Mouse (Mus musculus) embryonic facial prominence, embryonic 12.5 days (tissue): ENCODE data around the gene Tex19.2. TPM values are rescaled to one million over a fixed set of nuclear protein-coding genes. Genes with fewer than 3 reads are reported as not detected.
"Not testable (repeated sequence)": the region's sequence is repeated elsewhere in the genome, so short reads cannot be mapped to it uniquely, and the experiment has no call there.

Experiments
- ATAC-seq: fragments of 200-750 bp; cut with Nextera tagmentation; 2 replicates; pipeline ENCODE4 v1.8.0; 2017; ENCODE audit not compliant: insufficient number of reproducible peaks, insufficient read depth, low FRiP score, low TSS enrichment
- H3K27ac ChIP-seq: fragments of 300-500 bp; sonication (generic); 2 replicates; pipeline ENCODE4 v1.5.1; 2016; ENCODE audit warnings: mild to moderate bottlenecking
- H3K27me3 ChIP-seq: fragments of 300-500 bp; sonication (generic); 2 replicates; pipeline ENCODE4 v1.6.1; 2016; ENCODE audit warnings: mild to moderate bottlenecking, moderate library complexity
- H3K36me3 ChIP-seq: fragments of 300-500 bp; sonication (generic); 2 replicates; pipeline ENCODE4 v1.6.1; 2016; ENCODE audit warnings: mild to moderate bottlenecking
- H3K4me1 ChIP-seq: fragments of 300-500 bp; sonication (generic); 2 replicates; pipeline ENCODE4 v1.6.1; 2016
- H3K4me2 ChIP-seq: fragments of 300-500 bp; sonication (generic); replicated peaks from 2 replicates; pipeline ENCODE4 v1.6.1; 2016; ENCODE audit warnings: mild to moderate bottlenecking, moderate library complexity
- H3K4me3 ChIP-seq: fragments of 300-500 bp; sonication (generic); 2 replicates; pipeline ENCODE4 v1.5.1; 2016; ENCODE audit warnings: mild to moderate bottlenecking
- H3K9ac ChIP-seq: fragments of 300-500 bp; sonication (generic); 2 replicates; pipeline ENCODE4 v1.6.1; 2016; ENCODE audit warnings: mild to moderate bottlenecking, moderate library complexity
- H3K9me3 ChIP-seq: fragments of 300-500 bp; sonication (generic); 2 replicates; pipeline ENCODE4 v1.6.1; 2016; ENCODE audit warnings: mild to moderate bottlenecking, moderate library complexity
- WGBS: fragments of 180-500 bp; shearing (Covaris S2); methylation state at CpG from one replicate; pipeline ENCODE4 v1.1.7; 2016; 5-methylcytosine and 5-hydroxymethylcytosine counted together
- polyA plus RNA-seq: library from polyadenylated mRNA; unstranded; fragments of >200 nt; fragmentation: Nextera tagmentation; extraction: Ambion mirVana; gene quantifications from 2 replicates; pipeline ENCODE4 v1.2.1, GENCODE M21; 2016

The Tex19.2 gene
- polyA plus RNA-seq, 1 experiment from 2014 or later = 0.08 TPM

GRCm38 (mm10) chr11:121108061-121108460 is 10.4 kb downstream of the Tex19.2 start:
- Histone ChIP-seq H3K36me3 (no peaks in the 10 kb centered on the region), H3K27ac (no peak overlapping the region), H3K27me3 (no peaks in the 10 kb centered on the region), H3K9ac (no peak overlapping the region), H3K9me3 (no peaks in the 10 kb centered on the region), H3K4me3 (no peak overlapping the region), H3K4me2 (no peak overlapping the region), H3K4me1 (no peaks in the 10 kb centered on the region)
- 72% methylated on average over 9 of the region's 9 CpGs for WGBS
- no peak for ATAC-seq

GRCm38 (mm10) chr11:121107242-121107641 is 11.2 kb downstream of the Tex19.2 start:
- not testable (repeated sequence) for H3K9ac ChIP-seq, H3K36me3 ChIP-seq, H3K27ac ChIP-seq, H3K27me3 ChIP-seq, H3K4me1 ChIP-seq, H3K4me3 ChIP-seq, H3K4me2 ChIP-seq, ATAC-seq, H3K9me3 ChIP-seq
- WGBS = 76% methylated on average over 1 of the region's 1 CpGs

DNA sequence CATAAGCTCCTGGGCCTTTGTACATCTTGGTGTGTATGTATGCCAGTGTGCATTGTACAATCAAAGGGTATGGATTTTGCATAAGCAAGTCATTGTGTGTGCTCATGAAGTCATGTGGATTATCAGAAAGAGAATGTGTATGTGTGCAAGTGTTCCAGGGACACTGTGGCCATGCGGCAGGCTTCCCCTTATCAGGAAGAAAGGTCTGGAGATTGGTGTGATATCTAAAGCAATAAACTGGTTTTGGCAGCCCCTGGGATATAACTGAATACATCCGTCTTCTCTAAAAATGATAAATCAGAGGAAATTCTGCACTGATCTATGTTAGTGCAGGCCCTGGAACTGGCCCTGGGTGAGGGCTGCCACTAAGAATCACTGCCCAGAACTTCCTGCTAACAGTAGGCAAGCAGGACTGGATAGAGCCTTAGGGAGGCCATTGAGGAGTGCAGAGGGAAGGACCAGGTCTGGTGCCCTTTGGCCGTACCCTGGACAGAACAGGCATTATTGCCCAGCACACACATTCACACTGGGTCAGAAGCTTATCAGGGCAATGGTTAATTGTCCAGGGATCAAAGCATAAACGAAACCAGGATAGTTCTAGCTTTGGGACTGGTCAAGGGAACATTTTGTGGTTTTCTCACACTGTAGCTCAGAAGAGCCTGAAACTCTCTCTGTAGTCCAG is 17.2 kb downstream of the Tex19.2 start:
- WGBS = 78% methylated on average over 4 of the region's 4 CpGs
- Histone ChIP-seq H3K4me3 (no peak overlapping the region), H3K27me3 (no peaks in the 10 kb centered on the region), H3K27ac (no peak overlapping the region), H3K4me1 (no peaks in the 10 kb centered on the region), H3K36me3 (no peaks in the 10 kb centered on the region), H3K9ac (no peak overlapping the region), H3K4me2 (no peak overlapping the region), H3K9me3 (no peaks in the 10 kb centered on the region)
- ATAC-seq = no peak

GRCm38 (mm10) chr11:121100692-121101091 is 17.8 kb downstream of the Tex19.2 start:
- Histone ChIP-seq H3K9me3 (no peaks in the 10 kb centered on the region), H3K4me3 (no peak overlapping the region), H3K36me3 (no peaks in the 10 kb centered on the region), H3K27ac (no peak overlapping the region), H3K4me2 (no peak overlapping the region), H3K4me1 (no peaks in the 10 kb centered on the region), H3K9ac (no peak overlapping the region), H3K27me3 (no peaks in the 10 kb centered on the region)
- 66% methylated on average over 7 of the region's 7 CpGs for WGBS
- ATAC-seq = no peak

- H3K9me3 ChIP-seq = no peaks in the 10 kb centered on the region
- H3K9ac ChIP-seq = no peak overlapping the region
- H3K27me3 ChIP-seq = no peaks in the 10 kb centered on the region
- no peak overlapping the region for H3K4me2 ChIP-seq
- H3K36me3 ChIP-seq = no peaks in the 10 kb centered on the region
- no peak overlapping the region for H3K27ac ChIP-seq
- no peak for ATAC-seq
- WGBS = 74% methylated on average over 7 of the region's 7 CpGs
- no peak overlapping the region for H3K4me3 ChIP-seq
- no peaks in the 10 kb centered on the region for H3K4me1 ChIP-seq
Measured at GRCm38 (mm10) chr11:121099762-121100161, 18.7 kb downstream of the Tex19.2 start.

- Histone ChIP-seq H3K36me3 (no peaks in the 10 kb centered on the region), H3K4me3 (no peak overlapping the region), H3K9me3 (no peaks in the 10 kb centered on the region), H3K4me1 (no peaks in the 10 kb centered on the region), H3K4me2 (no peak overlapping the region), H3K27me3 (no peaks in the 10 kb centered on the region), H3K9ac (no peak overlapping the region), H3K27ac (no peak overlapping the region)
- ATAC-seq = no peak
- 89% methylated on average over 14 of the region's 14 CpGs for WGBS
Measured at GRCm38 (mm10) chr11:121092606-121093585, 25.6 kb downstream of the Tex19.2 start.

GRCm38 (mm10) chr11:121090943-121091342 is 27.5 kb downstream of the Tex19.2 start:
- no peak overlapping the region for H3K9ac ChIP-seq
- 53% methylated on average over 4 of the region's 4 CpGs for WGBS
- ATAC-seq = no peak
- no peak overlapping the region for H3K4me2 ChIP-seq
- no peaks in the 10 kb centered on the region for H3K36me3 ChIP-seq
- H3K27me3 ChIP-seq = no peaks in the 10 kb centered on the region
- H3K4me1 ChIP-seq = no peaks in the 10 kb centered on the region
- H3K4me3 ChIP-seq = no peak overlapping the region
- H3K27ac ChIP-seq = no peak overlapping the region
- H3K9me3 ChIP-seq = no peaks in the 10 kb centered on the region

GRCm38 (mm10) chr11:121089756-121090546 is 28.5 kb downstream of the Tex19.2 start:
- 91% methylated on average over 2 of the region's 2 CpGs for WGBS
- Histone ChIP-seq H3K27me3 (no peaks in the 10 kb centered on the region), H3K9ac (no peak overlapping the region), H3K4me1 (no peaks in the 10 kb centered on the region), H3K4me3 (no peak overlapping the region), H3K4me2 (no peak overlapping the region), H3K36me3 (no peaks in the 10 kb centered on the region), H3K9me3 (no peaks in the 10 kb centered on the region), H3K27ac (no peak overlapping the region)
- ATAC-seq = no peak

DNA sequence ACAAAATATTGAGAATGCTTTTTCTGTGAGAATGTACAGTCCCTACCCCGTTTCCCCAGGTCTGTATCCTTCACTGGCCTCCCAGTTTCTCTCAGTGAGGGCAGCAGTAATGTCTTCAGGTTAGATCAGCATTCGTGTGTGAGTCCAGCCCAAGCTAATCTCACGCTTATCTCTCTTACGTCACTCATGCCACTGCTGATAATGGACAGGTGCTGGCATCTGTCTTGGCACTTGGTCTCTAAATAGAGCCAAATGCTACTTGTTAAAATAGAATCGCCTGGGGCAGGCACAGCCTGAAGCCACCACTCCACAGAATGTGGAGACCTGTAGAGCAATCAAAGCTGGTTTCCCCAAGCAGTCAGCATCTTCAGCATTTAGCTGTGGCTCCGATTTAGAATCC is 29.5 kb downstream of the Tex19.2 start:
- Histone ChIP-seq H3K4me3 (no peak overlapping the region), H3K36me3 (no peaks in the 10 kb centered on the region), H3K9me3 (no peaks in the 10 kb centered on the region), H3K27me3 (no peaks in the 10 kb centered on the region), H3K4me2 (no peak overlapping the region), H3K9ac (no peak overlapping the region), H3K4me1 (no peaks in the 10 kb centered on the region), H3K27ac (no peak overlapping the region)
- 75% methylated on average over 6 of the region's 6 CpGs for WGBS
- no peak for ATAC-seq

GRCm38 (mm10) chr11:121086296-121086695 is 32.2 kb downstream of the Tex19.2 start:
- no peaks in the 10 kb centered on the region for H3K27me3 ChIP-seq
- no peak overlapping the region for H3K4me3 ChIP-seq
- no peaks in the 10 kb centered on the region for H3K4me1 ChIP-seq
- H3K36me3 ChIP-seq = no peaks in the 10 kb centered on the region
- no peak overlapping the region for H3K9ac ChIP-seq
- no peak overlapping the region for H3K27ac ChIP-seq
- WGBS = 51% methylated on average over 4 of the region's 4 CpGs
- H3K9me3 ChIP-seq = no peaks in the 10 kb centered on the region
- H3K4me2 ChIP-seq = no peak overlapping the region
- ATAC-seq = no peak

DNA sequence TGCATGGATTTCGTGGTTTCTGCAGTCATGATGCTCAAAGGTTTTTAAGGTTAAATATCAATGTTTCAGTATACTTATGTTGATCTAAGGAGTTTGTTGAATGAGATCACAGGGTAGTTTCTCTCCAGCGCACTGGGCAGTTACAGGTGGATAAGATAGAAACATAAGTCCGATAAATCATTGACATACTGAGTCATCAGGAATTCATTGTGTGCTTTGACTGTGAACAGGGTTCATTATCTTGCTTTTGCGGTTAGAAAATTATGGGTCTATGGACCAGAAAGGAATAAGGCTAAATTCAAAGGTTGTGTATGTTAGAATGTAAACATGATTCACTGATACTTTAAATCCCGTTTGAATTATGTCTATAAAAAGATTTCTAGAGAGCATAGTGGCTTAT is 33.3 kb downstream of the Tex19.2 start:
- H3K9me3 ChIP-seq = no peaks in the 10 kb centered on the region
- no peaks in the 10 kb centered on the region for H3K27me3 ChIP-seq
- no peak overlapping the region for H3K27ac ChIP-seq
- no peak overlapping the region for H3K4me3 ChIP-seq
- no peak overlapping the region for H3K4me2 ChIP-seq
- H3K9ac ChIP-seq = no peak overlapping the region
- H3K36me3 ChIP-seq = no peaks in the 10 kb centered on the region
- ATAC-seq = no peak
- H3K4me1 ChIP-seq = no peaks in the 10 kb centered on the region
- WGBS = 77% methylated on average over 5 of the region's 5 CpGs
